Mouse (Mus musculus): Measurements from ENCODE around the gene Efnb2.

The Efnb2 gene

GRCm38 (mm10) chr8:8619221-8620194, 41.5 kb downstream of the Efnb2 start:
- in situ Hi-C loops (cut with MboI): no loop called here

GRCm38 (mm10) chr8:8613844-8614243, 47.2 kb downstream of the Efnb2 start:
- in situ Hi-C loops (cut with MboI): no loop called here

GRCm38 (mm10) chr8:8611928-8612327, 49.1 kb downstream of the Efnb2 start:
- in situ Hi-C loops (cut with MboI): no loop called here

GRCm38 (mm10) chr8:8609791-8610190, 51.3 kb downstream of the Efnb2 start:
- in situ Hi-C loops (cut with MboI): no loop called here

GRCm38 (mm10) chr8:8609141-8609540, 51.9 kb downstream of the Efnb2 start:
- in situ Hi-C loops (cut with MboI): no loop called here

- in situ Hi-C loops (cut with MboI): no loop called here
Observed at GRCm38 (mm10) chr8:8605621-8606020, 55.4 kb downstream of the Efnb2 start.

- in situ Hi-C loops (cut with MboI): no loop called here
Observed at GRCm38 (mm10) chr8:8603875-8604274, 57.2 kb downstream of the Efnb2 start.

GRCm38 (mm10) chr8:8602616-8603461, 58.2 kb downstream of the Efnb2 start:
- in situ Hi-C loops (cut with MboI): no loop called here

- in situ Hi-C loops (cut with MboI): no loop called here
Observed at GRCm38 (mm10) chr8:8599931-8600330, 61.1 kb downstream of the Efnb2 start.

GRCm38 (mm10) chr8:8597434-8597833, 63.6 kb downstream of the Efnb2 start:
- in situ Hi-C loops (cut with MboI): no loop called here

- in situ Hi-C loops (cut with MboI): no loop called here
Observed at GRCm38 (mm10) chr8:8595831-8596611, 65.0 kb downstream of the Efnb2 start.

GRCm38 (mm10) chr8:8593812-8594211, 67.2 kb downstream of the Efnb2 start:
- in situ Hi-C loops (cut with MboI): no loop called here

- in situ Hi-C loops (cut with MboI): no loop called here
Observed at GRCm38 (mm10) chr8:8593371-8593770, 67.7 kb downstream of the Efnb2 start.

- in situ Hi-C loops (cut with MboI): no loop called here
Observed at GRCm38 (mm10) chr8:8592331-8592730, 68.7 kb downstream of the Efnb2 start.

GRCm38 (mm10) chr8:8583981-8584377, 77.1 kb downstream of the Efnb2 start:
- in situ Hi-C loops (cut with MboI): no loop called here

GRCm38 (mm10) chr8:8583290-8583980, 77.6 kb downstream of the Efnb2 start:
- in situ Hi-C loops (cut with MboI): no loop called here

- in situ Hi-C loops (cut with MboI): no loop called here
Observed at GRCm38 (mm10) chr8:8577770-8578303, 83.2 kb downstream of the Efnb2 start.

- in situ Hi-C loops (cut with MboI): no loop called here
Observed at GRCm38 (mm10) chr8:8576833-8577232, 84.2 kb downstream of the Efnb2 start.

GRCm38 (mm10) chr8:8576286-8576685, 84.8 kb downstream of the Efnb2 start:
- in situ Hi-C loops (cut with MboI): no loop called here

GRCm38 (mm10) chr8:8574521-8575499, 86.2 kb downstream of the Efnb2 start:
- in situ Hi-C loops (cut with MboI): no loop called here

Measured in mature B cell (primary cell).